Mouse (Mus musculus): Measurements from ENCODE around the gene Mapk1.

The Mapk1 gene

DNA sequence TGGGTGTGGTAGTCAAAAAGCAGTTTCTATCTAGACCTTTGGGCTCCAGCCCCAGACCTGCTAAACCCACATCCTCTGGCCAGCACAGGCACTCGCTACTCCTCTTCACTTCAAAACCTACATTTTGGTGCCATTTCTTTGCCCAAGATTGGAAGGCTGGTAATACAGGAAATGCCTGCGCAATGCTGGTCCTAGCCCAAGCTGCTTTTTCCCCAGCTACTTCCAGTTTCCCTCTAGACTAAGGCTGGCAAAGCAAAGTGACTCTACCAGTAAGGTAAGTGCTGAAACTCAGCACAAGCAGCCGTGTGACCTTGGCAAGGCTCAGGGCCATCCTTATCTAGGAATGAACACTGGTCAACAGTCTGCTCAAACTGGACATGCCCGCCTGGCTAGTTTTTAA is 102.5 kb downstream of the Mapk1 start:
- DNase-seq (ENCODE audit: low spot score in 2 of 2) = no peak

DNA sequence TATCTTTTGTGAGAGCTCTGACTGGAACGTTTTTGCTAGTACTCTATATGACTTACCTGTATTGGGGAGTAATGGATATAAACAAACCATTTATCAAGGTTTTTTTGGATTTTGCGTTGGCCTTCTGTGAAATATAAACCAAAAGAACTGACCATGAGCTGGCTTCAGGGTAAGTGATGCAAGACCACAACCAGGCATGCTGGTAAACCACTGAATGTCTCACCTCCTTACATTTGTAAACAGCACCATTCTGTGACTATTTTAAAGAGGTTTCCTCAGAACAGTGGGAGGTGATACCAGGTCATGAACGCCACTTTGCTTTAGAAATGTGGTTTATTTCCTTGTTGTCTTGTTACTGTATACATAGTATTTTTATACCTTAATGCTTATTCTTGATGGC is 103.1 kb downstream of the Mapk1 start:
- DNase-seq (ENCODE audit: low spot score in 2 of 2) = no peak

DNA sequence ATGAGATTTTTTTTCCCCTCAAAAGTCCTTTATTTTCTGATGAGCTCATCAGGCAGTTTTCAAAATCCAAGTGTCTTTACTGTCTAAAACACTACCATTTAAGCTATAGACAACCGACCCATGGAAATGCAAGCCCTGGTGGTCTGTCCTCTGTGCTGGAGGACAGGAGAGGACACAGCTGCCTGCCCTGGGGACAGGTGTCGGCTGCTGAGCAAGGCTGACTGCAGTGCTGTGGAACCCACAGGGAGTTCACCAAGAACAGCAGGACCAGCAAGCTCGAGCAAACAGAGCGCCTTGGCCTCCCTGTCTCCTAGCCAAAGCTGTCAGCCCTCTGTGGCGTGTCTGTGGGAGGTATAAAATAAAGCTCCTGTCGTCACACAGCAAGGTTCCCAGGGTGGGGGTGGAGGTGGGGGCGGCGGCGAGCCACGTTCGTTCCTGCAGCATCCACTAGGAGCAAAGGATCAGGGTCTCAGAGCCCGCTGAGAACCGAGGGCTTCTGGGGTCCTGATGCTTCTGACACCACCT is 103.5 kb downstream of the Mapk1 start:
- peak in 1 of 2 experiments; percentile 49 for DNase-seq (ENCODE audit: low spot score in 2 of 2)

DNA sequence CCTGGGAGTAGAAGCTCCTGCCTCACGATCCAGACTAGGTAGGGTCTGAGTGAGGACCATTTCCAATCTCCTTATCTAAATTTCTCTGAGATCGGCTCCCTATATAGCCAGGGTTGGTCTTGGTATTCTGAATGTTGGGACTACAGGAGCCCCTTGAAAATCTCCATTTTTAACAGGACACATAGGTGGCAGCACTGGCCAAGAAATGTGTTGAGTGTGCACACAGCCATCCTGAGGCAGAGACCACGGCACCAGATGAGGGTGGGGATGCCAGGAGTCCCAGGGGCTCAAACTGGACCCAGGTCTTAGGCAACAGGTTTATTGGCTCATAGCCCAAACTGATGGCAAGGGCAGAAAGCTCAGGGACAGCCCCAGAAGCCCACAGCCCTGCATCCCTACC is 105.2 kb downstream of the Mapk1 start:
- no peak for DNase-seq (ENCODE audit: low spot score in 2 of 2)

DNA sequence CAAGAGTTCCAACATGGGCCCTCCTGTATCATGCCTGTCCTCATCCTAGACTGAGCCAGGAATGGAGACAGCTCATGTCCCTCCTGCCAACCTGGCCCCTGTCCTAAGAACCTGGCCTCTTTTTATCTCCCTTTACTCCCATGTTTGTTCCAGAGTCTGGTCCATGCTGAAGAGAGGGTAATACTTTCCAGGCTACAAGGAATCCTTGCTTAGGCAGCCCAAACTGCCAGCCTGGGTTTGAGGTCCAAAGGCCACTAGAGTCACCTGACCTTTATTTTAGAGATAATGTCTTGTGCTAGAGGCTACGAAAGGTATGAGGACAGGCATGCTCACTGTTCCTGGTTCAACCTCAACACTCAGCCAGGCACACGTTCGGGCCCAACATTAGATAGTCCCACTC is 113.8 kb downstream of the Mapk1 start:
- no peak for DNase-seq (ENCODE audit: low spot score in 2 of 2)

Data from left cerebral cortex, adult 9 months (tissue).